Mouse (Mus musculus): ENCODE data around the gene Fpr-rs3.

Gene Fpr-rs3

DNA sequence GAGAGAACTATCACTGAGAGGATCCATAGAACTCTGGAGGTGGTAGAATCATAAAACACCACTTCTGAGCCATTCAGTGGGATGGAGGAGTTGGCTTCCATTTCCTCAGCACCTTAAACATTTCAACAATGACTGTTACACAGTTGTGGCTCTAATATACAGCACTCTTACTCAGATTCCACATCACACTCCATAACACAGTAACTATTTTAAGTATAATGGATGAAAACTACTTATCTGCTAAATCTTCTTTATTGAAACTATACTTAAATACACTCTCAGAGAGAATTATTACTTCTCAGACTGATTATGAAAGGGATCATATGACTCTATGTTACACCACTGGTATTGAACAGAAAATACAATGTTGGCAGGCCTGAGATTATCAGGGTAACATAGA lies at the start of gene Fpr-rs3:
TSS of gene Fpr-rs3 (minus strand) at position 101 of the 400 bp plus-strand sequence.
- DNase-seq (ENCODE audit: low read depth, low spot score) = no peak

DNA sequence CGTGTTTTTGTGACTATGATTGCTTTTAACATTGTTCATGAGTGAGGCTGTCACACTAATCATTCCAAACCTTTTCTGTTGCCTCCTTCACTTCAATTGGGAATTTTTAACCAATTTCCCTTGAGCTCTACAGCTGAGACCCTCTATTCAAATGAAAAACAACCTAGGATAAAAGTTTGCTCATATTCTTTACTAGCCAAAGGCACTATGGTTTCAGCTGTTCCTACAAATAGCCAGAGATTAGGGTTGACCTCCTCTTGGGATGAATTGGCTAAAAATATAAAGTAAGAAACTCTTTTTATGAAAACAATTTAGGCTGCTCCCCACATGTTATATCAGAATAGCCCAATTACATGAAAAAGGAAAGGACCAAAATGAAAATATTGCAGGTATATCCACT lies 28.4 kb downstream of the Fpr-rs3 start, which contains the start of gene Vmn2r110:
TSS of gene Vmn2r110 (minus strand) at position 101 of the 400 bp plus-strand sequence.
- DNase-seq (ENCODE audit: low read depth, low spot score) = no peak
